ENCODE assay signal across 10 mouse cellular contexts in the genomic region with DNA sequence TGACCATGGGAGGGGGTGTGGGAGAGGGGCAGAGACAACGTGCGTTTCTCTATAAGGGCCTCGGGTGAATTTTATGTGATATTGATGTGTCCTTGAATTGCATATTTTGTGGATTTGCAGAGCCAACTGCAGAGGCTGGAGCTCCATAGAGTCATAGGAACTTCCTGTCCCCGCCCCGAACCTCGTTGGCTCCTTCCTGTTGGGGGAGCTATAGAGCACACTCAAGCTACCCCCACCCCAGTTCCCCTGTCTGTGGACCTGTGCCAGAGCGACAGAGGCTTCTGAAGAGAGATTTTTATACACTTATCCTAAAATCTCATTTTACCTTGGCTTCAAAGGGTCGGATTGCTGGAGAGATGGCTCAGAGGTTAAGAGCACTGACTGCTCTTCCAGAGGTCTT.
A peak's percentile ranks its signal among the peaks of the same experiment; 100 is the strongest.
DNase-seq lines count a peak whose midpoint lies in the region.
"Had no signal": no experiment of that assay in that cellular context is flagged by ENCODE, and none has a peak within 500 bp of the region (broad histone marks: within the 10 kb centered on the region; RNA-seq: fewer than 3 reads in every experiment).

No protein-coding gene starts in this region.

- peak; percentile 14 to 16 for DNase-seq in kidney, postnatal 4 days
- DNase-seq in kidney, postnatal 25 days = no peak
- DNase-seq in retina, embryonic 14.5 days (ENCODE audit: low spot score) = peak; percentile 22
- no peak for DNase-seq in retina, postnatal 1 day
- peak; percentile 1 for DNase-seq in T-cell, adult 2 months (ENCODE audit: low spot score)
- DNase-seq in induced T-regulatory cell, adult 2 months (ENCODE audit: low read depth) = peak; percentile 15
- DNase-seq in frontal cortex, postnatal 36 days (ENCODE audit: low spot score in 2 of 2) = no peak
- DNase-seq: adrenal gland, adult 8-10 months; cerebellum, adult 9-11 months; gastrocnemius, postnatal 25 days had no signal

Comparison
In these comparisons a context has a peak if more than half of its experiments do, and no peak if none do; other contexts are left out.
1. DNase-seq: peak in kidney, postnatal 4 days (2 of 2), retina, embryonic 14.5 days (single experiment), T-cell, adult 2 months (single experiment) and induced T-regulatory cell, adult 2 months (single experiment); none in kidney, postnatal 25 days (0 of 2), retina, postnatal 1 day (single experiment) and frontal cortex, postnatal 36 days (0 of 2).